22 mouse cellular contexts compared by ENCODE assay signal in the genomic region with DNA sequence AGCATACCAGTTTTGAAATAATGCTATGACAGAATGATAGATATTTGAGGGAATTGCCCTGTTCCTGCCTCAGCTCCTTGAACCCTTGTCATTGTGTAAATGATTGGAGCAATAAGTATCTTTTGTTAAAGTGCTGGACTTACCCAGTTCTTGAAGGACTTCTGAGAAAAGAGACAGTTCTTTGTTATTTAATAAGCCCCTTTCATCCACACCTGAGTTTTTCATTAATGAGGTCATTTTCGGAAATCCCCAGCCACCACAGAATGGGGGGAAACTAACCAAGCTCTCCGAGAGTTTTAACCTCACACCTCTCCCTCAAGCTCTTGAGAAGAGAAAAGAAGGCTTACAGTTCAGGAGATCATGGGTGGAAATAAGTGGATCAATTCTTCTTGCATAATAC. TPM values are rescaled to one million over a fixed set of nuclear protein-coding genes. Genes with fewer than 3 reads are reported as not detected.
A peak's percentile ranks its signal among the peaks of the same experiment; 100 is the strongest.
DNase-seq lines count a peak whose midpoint lies in the region; TF ChIP-seq lines count a peak whose summit lies in the region.
"Had no signal": no experiment of that assay in that cellular context is flagged by ENCODE, and none has a peak within 500 bp of the region (broad histone marks: within the 10 kb centered on the region; RNA-seq: fewer than 3 reads in every experiment).

No protein-coding gene starts in this region.

- H3K27ac ChIP-seq in ES-E14 (ENCODE audit: insufficient read depth, low read depth, low read length, poor library complexity, severe bottlenecking), result no peak overlapping the region

- H3K9ac ChIP-seq in ES-E14 (ENCODE audit: insufficient read depth, low read depth, low read length, poor library complexity, severe bottlenecking), result no peak overlapping the region

- H3K4me3 ChIP-seq in ES-E14 (ENCODE audit: insufficient read depth in 1 of 2, low read depth in 1 of 2, low read length in 2 of 2, poor library complexity in 1 of 2, severe bottlenecking in 1 of 2), result no peak overlapping the region

- DNase-seq in ES-CJ7 (ENCODE audit: low read depth, low spot score) (peak; percentile 66), ES-E14 (ENCODE audit: low read depth, low spot score) (peak; percentile 22), R1 (ENCODE audit: low read depth, low spot score) (peak; percentile 45), ZHBTc4 (ENCODE audit: low read depth, low spot score) (peak; percentile 58)
- no peak for DNase-seq in embryo, embryonic 10.5 days (ENCODE audit: low spot score)
- DNase-seq in spleen, adult 12 weeks (ENCODE audit: low spot score), result no peak
- DNase-seq in adrenal gland, adult 8-10 months, result no peak
- DNase-seq in urinary bladder, adult 2 months (ENCODE audit: low spot score), result no peak
- DNase-seq: adrenal gland, adult 2 months; adrenal gland, postnatal 10 days; adrenal gland, postnatal 14 days; adrenal gland, postnatal 25 days; adrenal gland, postnatal 36 days; B cell, adult 2 months; cerebellum, adult 11 months; cerebellum, adult 11-12 months; cerebellum, adult 18-20 months; cerebellum, adult 2 months; cerebellum, adult 8-10 months; cerebellum, adult 9-10 months; cerebellum, adult 9-11 months had no signal

- no peaks in the 10 kb centered on the region for H3K36me3 ChIP-seq in ES-E14 (ENCODE audit: control insufficient read depth, insufficient read depth, low read length, poor library complexity, severe bottlenecking)
- H3K36me3 ChIP-seq: G1E had no signal

- in situ Hi-C loops in ES-E14 (cut with MboI; ENCODE audit: low sequenced_read_pairs in 2 of 2, unreplicated experiment in 2 of 2), result no loop called here

- 0 out of 4 replicates have a peak, but pooled peaks cover 0 to 2% of the 10 kb centered on the region in 2 experiments for H3K4me1 ChIP-seq in ES-E14 (ENCODE audit: control insufficient read depth in 2 of 2, insufficient read depth in 2 of 2, low read length in 2 of 2, poor library complexity in 1 of 2)

- no peaks in the 10 kb centered on the region for H3K9me3 ChIP-seq in ES-E14 (ENCODE audit: control insufficient read depth, insufficient read depth, low read depth, low read length)
- H3K9me3 ChIP-seq: G1E had no signal

TF ChIP-seq in ES-E14, 5 proteins besides CTCF, POLR2A, EP300 and RAD21:
- no peak for TF ChIP-seq MAFK (IDR thresholded peaks at IDR 0.05; ENCODE audit: insufficient read depth, low read depth, low read length)
- no peak for TF ChIP-seq CHD2 (IDR thresholded peaks at IDR 0.05; ENCODE audit: low read depth, low read length)
- no peak for TF ChIP-seq HCFC1 (IDR thresholded peaks at IDR 0.05; ENCODE audit: borderline replicate concordance, insufficient read depth, low read length)
- TF ChIP-seq ZC3H11A (IDR thresholded peaks at IDR 0.05; ENCODE audit: borderline replicate concordance, low read depth, low read length), result no peak
- no peak for TF ChIP-seq ZNF384 (IDR thresholded peaks at IDR 0.05; ENCODE audit: low read depth, low read length)
TF ChIP-seq in ES-E14: peak in this region for 0.

RNA-seq across cellular contexts. Expression of a gene that starts 15.6 kb away (rescaled TPM):
- total RNA-seq in ES-E14 (2012; rRNA removed), result 16.5 and 17.8 TPM in 2 replicates
- under 1 TPM; 0.59 to 0.94 (median 0.79) TPM for total RNA-seq in adrenal gland, adult 8-10 months (2022)
- 0.96 and 1.0 TPM in 2 replicates for polyA plus RNA-seq in urinary bladder, adult 2 months (2012; rRNA removed)

Comparison
In these comparisons a context has a peak if more than half of its experiments do, and no peak if none do; other contexts are left out.
1. DNase-seq: peak in ES-CJ7 (single experiment), ES-E14 (single experiment), R1 (single experiment) and ZHBTc4 (single experiment); none in embryo, embryonic 10.5 days (single experiment), spleen, adult 12 weeks (single experiment), adrenal gland, adult 8-10 months (single experiment) and urinary bladder, adult 2 months (single experiment).